Comparison of ENCODE assay signal across 7 mouse cellular contexts in the genomic region with DNA sequence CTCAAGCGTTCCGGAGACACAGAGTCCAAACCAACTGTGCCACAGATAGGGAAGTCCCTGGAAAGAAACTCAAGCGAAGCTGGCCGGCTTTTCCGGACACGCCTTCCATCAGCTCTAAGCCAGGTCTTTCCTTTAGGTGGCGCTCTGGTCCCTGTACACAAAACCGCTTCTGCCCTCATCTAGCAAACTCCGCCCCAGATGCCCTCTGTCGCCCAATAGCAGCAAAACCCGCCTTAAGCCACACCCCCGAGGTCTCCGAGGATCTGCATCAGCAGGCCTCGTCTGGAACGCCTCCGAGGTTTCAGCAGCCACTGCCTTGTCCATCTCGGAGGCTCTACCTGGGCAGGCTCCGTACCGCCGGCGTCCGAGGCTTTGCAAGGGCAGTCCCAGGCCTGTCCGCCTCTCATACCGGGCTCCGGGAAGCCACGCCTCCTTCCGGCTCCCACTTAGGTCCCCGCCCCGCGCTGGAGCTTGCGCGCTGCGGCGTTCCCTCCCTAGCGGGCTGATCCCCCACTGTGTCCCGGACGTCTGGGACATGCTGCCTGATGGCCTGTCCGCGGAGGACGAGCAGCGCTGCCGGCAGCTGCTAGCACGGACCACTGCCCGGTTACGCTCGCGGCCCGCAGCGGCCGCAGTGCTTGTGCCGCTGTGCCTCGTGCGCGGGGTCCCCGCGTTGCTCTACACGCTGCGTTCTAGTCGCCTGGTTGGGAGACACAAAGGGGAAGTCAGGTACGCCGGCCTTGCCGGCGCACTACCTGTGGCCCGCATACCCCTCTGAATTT. TPM values are rescaled to one million over a fixed set of nuclear protein-coding genes. Genes with fewer than 3 reads are reported as not detected.
A peak's percentile ranks its signal among the peaks of the same experiment; 100 is the strongest.
DNase-seq lines count a peak whose midpoint lies in the region; ATAC-seq and TF ChIP-seq lines count a peak whose summit lies in the region.

A gene (plus strand): TSS at position 462 of the 782 bp plus-strand sequence.
A gene (plus strand): TSS at position 508 of the 782 bp plus-strand sequence.

- ATAC-seq in intestine, postnatal 0 days = peak; percentile 86
- ATAC-seq in midbrain, embryonic 12.5 days (ENCODE audit: low FRiP score, low read depth) = peak; percentile 89

- peak; percentile 95 for DNase-seq in adrenal gland, postnatal 10 days
- peak; percentile 96 for DNase-seq in embryonic facial prominence, embryonic 10.5 days (ENCODE audit: low spot score)
- DNase-seq in gonadal fat pad, adult 2 months (ENCODE audit: low read depth) = peak; percentile 75
- DNase-seq in left cerebral cortex, postnatal 4 days = peak; percentile 95

- H3K27ac ChIP-seq in embryonic facial prominence, embryonic 10.5 days (replicated peaks) = peak within 1 kb of the TSS; percentile 96
- peak within 1 kb of the TSS; percentile 91 for H3K27ac ChIP-seq in intestine, postnatal 0 days (ENCODE audit: low read depth, low read length)
- H3K27ac ChIP-seq in midbrain, embryonic 12.5 days (replicated peaks) = peak within 1 kb of the TSS; percentile 97
- H3K27ac ChIP-seq in small intestine, adult 2 months (ENCODE audit: insufficient read depth, low read depth, low read length) = peak within 1 kb of the TSS; percentile 92

- peak; percentile 83 for TF ChIP-seq POLR2A in small intestine, adult 2 months (IDR thresholded peaks at IDR 0.05; ENCODE audit: low read depth, low read length)

- peaks cover 51% of the 10 kb centered on the region for H3K4me1 ChIP-seq in embryonic facial prominence, embryonic 10.5 days
- H3K4me1 ChIP-seq in intestine, postnatal 0 days (replicated peaks; ENCODE audit: control insufficient read depth, insufficient read depth, low read length) = peaks cover 7% of the 10 kb centered on the region; the same call in 1 of the 2 replicates
- peaks cover 15% of the 10 kb centered on the region for H3K4me1 ChIP-seq in midbrain, embryonic 12.5 days
- H3K4me1 ChIP-seq in small intestine, adult 2 months (ENCODE audit: control insufficient read depth, insufficient read depth, insufficient read length, low read length) = peaks cover 36% of the 10 kb centered on the region

- H3K4me3 ChIP-seq in embryonic facial prominence, embryonic 10.5 days = peak within 1 kb of the TSS; percentile 90
- peak within 1 kb of the TSS; percentile 59 for H3K4me3 ChIP-seq in intestine, postnatal 0 days (ENCODE audit: low read depth, low read length)
- H3K4me3 ChIP-seq in midbrain, embryonic 12.5 days = peak within 1 kb of the TSS; percentile 70
- H3K4me3 ChIP-seq in small intestine, adult 2 months (ENCODE audit: low read depth, low read length) = peak within 1 kb of the TSS; percentile 71

- intact Hi-C loops in left cerebral cortex, postnatal 4 days (cut with DNase I) = no loop called here

- peaks cover 11% of the 10 kb centered on the region for H3K36me3 ChIP-seq in embryonic facial prominence, embryonic 10.5 days (replicated peaks)
- H3K36me3 ChIP-seq in intestine, postnatal 0 days (ENCODE audit: control insufficient read depth, insufficient read depth) = peaks cover 3% of the 10 kb centered on the region
- H3K36me3 ChIP-seq in midbrain, embryonic 12.5 days = peaks cover 5% of the 10 kb centered on the region; the same call in 1 of the 2 replicates
- no peaks in the 10 kb centered on the region; the same call in 1 of the 2 replicates for H3K36me3 ChIP-seq in small intestine, adult 2 months (ENCODE audit: control insufficient read depth, insufficient read depth, low read length)

- TF ChIP-seq CTCF in intestine, postnatal 0 days (IDR thresholded peaks at IDR 0.05; ENCODE audit: low read depth) = peak; percentile 92
- peak; percentile 80 for TF ChIP-seq CTCF in small intestine, adult 2 months (IDR thresholded peaks at IDR 0.05; ENCODE audit: extremely low read depth, insufficient read length, insufficient replicate concordance, low read depth, low read length)

- H3K4me2 ChIP-seq in intestine, postnatal 0 days (replicated peaks; ENCODE audit: low read depth) = peak within 1 kb of the TSS; percentile 72
- H3K4me2 ChIP-seq in midbrain, embryonic 12.5 days (replicated peaks) = peak within 1 kb of the TSS; percentile 84

- peaks cover 13% of the 10 kb centered on the region; the same call in 1 of the 2 replicates for H3K27me3 ChIP-seq in embryonic facial prominence, embryonic 10.5 days (replicated peaks; ENCODE audit: low read depth, poor library complexity, severe bottlenecking)
- H3K27me3 ChIP-seq in intestine, postnatal 0 days (replicated peaks; ENCODE audit: control insufficient read depth, insufficient read depth, low read length) = no peaks in the 10 kb centered on the region
- peaks cover 16% of the 10 kb centered on the region; the same call in 1 of the 2 replicates for H3K27me3 ChIP-seq in midbrain, embryonic 12.5 days
- H3K27me3 ChIP-seq in small intestine, adult 2 months (ENCODE audit: control insufficient read depth, insufficient read depth, low read length) = no peaks in the 10 kb centered on the region

- H3K9ac ChIP-seq in intestine, postnatal 0 days (ENCODE audit: low read depth, low read length) = peak within 1 kb of the TSS; percentile 60
- peak within 1 kb of the TSS; percentile 84 for H3K9ac ChIP-seq in midbrain, embryonic 12.5 days (replicated peaks)

- H3K9me3 ChIP-seq in embryonic facial prominence, embryonic 10.5 days = no peaks in the 10 kb centered on the region
- no peaks in the 10 kb centered on the region for H3K9me3 ChIP-seq in intestine, postnatal 0 days (ENCODE audit: control insufficient read depth)
- no peaks in the 10 kb centered on the region for H3K9me3 ChIP-seq in midbrain, embryonic 12.5 days

- WGBS in embryonic facial prominence, embryonic 10.5 days = under 1% methylated on average over 64 of the region's 64 CpGs
- WGBS in intestine, postnatal 0 days = under 1% methylated on average over 64 of the region's 64 CpGs
- under 1% methylated on average over 64 of the region's 64 CpGs for WGBS in midbrain, embryonic 12.5 days
- under 1% methylated on average over 64 of the region's 64 CpGs for WGBS in small intestine, adult 2 months

RNA-seq across cellular contexts. Expression of the first gene that starts in this region (rescaled TPM):
- 10 to 100 TPM; 39.4 to 40.5 TPM for total RNA-seq in adrenal gland, postnatal 10 days (2021)
- polyA plus RNA-seq in embryonic facial prominence, embryonic 10.5 days (2016; fragmentation: Nextera tagmentation; extraction: Ambion mirVana) = 30.6 and 31.6 TPM in 2 replicates
- 10.2 and 19.7 TPM in 2 replicates for polyA plus RNA-seq in gonadal fat pad, adult 2 months (2012; rRNA removed)
- polyA plus RNA-seq in intestine, postnatal 0 days (2015; fragmentation: Nextera tagmentation; extraction: Ambion mirVana) = 31.7 and 32.9 TPM in 2 replicates
- 10 to 100 TPM; 14.6 to 14.8 TPM for total RNA-seq in left cerebral cortex, postnatal 4 days (2021)
- 15.6 and 17.6 TPM in 2 replicates for polyA plus RNA-seq in midbrain, embryonic 12.5 days (2016; fragmentation: Nextera tagmentation; extraction: Ambion mirVana)
- 30.6 and 33.7 TPM in 2 replicates for polyA plus RNA-seq in small intestine, adult 2 months (2012; rRNA removed)

RNA-seq across cellular contexts. Expression of the second gene that starts in this region (rescaled TPM):
- 1 to 10 TPM in 1 of 2 experiments, under 1 TPM in 1; 0.72 to 1.9 TPM for total RNA-seq in adrenal gland, postnatal 10 days (2021)
- polyA plus RNA-seq in embryonic facial prominence, embryonic 10.5 days (2016; fragmentation: Nextera tagmentation; extraction: Ambion mirVana) = 4.5 and 4.6 TPM in 2 replicates
- 1.3 and 1.4 TPM in 2 replicates for polyA plus RNA-seq in gonadal fat pad, adult 2 months (2012; rRNA removed)
- 0.42 and 0.44 TPM in 2 replicates for polyA plus RNA-seq in intestine, postnatal 0 days (2015; fragmentation: Nextera tagmentation; extraction: Ambion mirVana)
- 1 to 10 TPM; 4.1 to 4.8 TPM for total RNA-seq in left cerebral cortex, postnatal 4 days (2021)
- polyA plus RNA-seq in midbrain, embryonic 12.5 days (2016; fragmentation: Nextera tagmentation; extraction: Ambion mirVana) = 3.5 and 4.5 TPM in 2 replicates
- 0.77 and 0.90 TPM in 2 replicates for polyA plus RNA-seq in small intestine, adult 2 months (2012; rRNA removed)

Comparison
In these comparisons a context has a peak if more than half of its experiments do, and no peak if none do; other contexts are left out.
1. Peak in every context shown above with its lines: DNase-seq, ATAC-seq, H3K4me3 ChIP-seq and H3K27ac ChIP-seq.